Mouse (Mus musculus) MEL (cell line): Measurements from ENCODE around the gene Slc4a3. TPM values are rescaled to one million over a fixed set of nuclear protein-coding genes. Genes with fewer than 3 reads are reported as not detected.

Experiments
- DNase-seq: peaks from one replicate; pipeline ENCODE4 v3.0.0; 2011; ENCODE audit warnings: low read depth, low spot score
- H3K27ac ChIP-seq: 2 replicates; pipeline ENCODE4 v1.5.1; 2012; ENCODE audit warnings: low read depth, mild to moderate bottlenecking, control low read depth, low read length, moderate library complexity; ENCODE audit not compliant: control insufficient read depth
- H3K27me3 ChIP-seq, 2 experiments: fragments of 150-350 bp in 1 of 2; sonication (generic) in 1 of 2; 2 replicates each; pipeline ENCODE4 v1.6.1; 2012; ENCODE audit warnings: low read length in 2 of 2, mild to moderate bottlenecking in 2 of 2, improper control_type of control experiment in 1 of 2, moderate library complexity in 1 of 2; ENCODE audit not compliant: insufficient read depth in 2 of 2, control insufficient read depth in 1 of 2
- H3K36me3 ChIP-seq, 2 experiments: 2 replicates each; pipeline ENCODE4 v1.6.1; 2012 to 2014; ENCODE audit warnings: low read length in 2 of 2, improper control_type of control experiment in 1 of 2, inconsistent platforms in 1 of 2, mild to moderate bottlenecking in 1 of 2; ENCODE audit not compliant: insufficient read depth in 2 of 2, control insufficient read depth in 1 of 2
- H3K4me1 ChIP-seq, 2 experiments: fragments of 150-350 bp in 1 of 2; sonication (generic) in 1 of 2; 2 replicates each; pipeline ENCODE4 v1.6.1; 2012; ENCODE audit warnings: low read length in 2 of 2, improper control_type of control experiment in 1 of 2, mild to moderate bottlenecking in 1 of 2; ENCODE audit not compliant: insufficient read depth in 2 of 2, control insufficient read depth in 1 of 2
- H3K4me3 ChIP-seq, 2 experiments: fragments of 150-350 bp in 1 of 2; sonication (generic) in 1 of 2; 2 replicates each; pipeline ENCODE4 v1.5.1; 2012; ENCODE audit warnings: low read depth in 2 of 2, low read length in 2 of 2, mild to moderate bottlenecking in 2 of 2, moderate library complexity in 2 of 2, control low read depth in 1 of 2, improper control_type of control experiment in 1 of 2; ENCODE audit not compliant: control insufficient read depth in 1 of 2, insufficient read depth in 1 of 2
- H3K79me2 ChIP-seq: 2 replicates; pipeline ENCODE4 v1.6.1; 2012; ENCODE audit warnings: mild to moderate bottlenecking, low read length, moderate library complexity; ENCODE audit not compliant: control insufficient read depth, poor library complexity, insufficient read depth
- H3K9ac ChIP-seq: 2 replicates; pipeline ENCODE4 v1.6.1; 2012; ENCODE audit warnings: low read depth, mild to moderate bottlenecking, control low read depth, low read length, moderate library complexity; ENCODE audit not compliant: control insufficient read depth, poor library complexity, severe bottlenecking
- H3K9me3 ChIP-seq: fragments of 150-350 bp; sonication (generic); replicated peaks from 2 replicates; pipeline ENCODE4 v1.6.1; 2012; ENCODE audit warnings: mild to moderate bottlenecking, low read length, improper control_type of control experiment, moderate library complexity; ENCODE audit not compliant: insufficient read depth
- BHLHE40 ChIP-seq: IDR thresholded peaks from 2 replicates; pipeline ENCODE4 v1.6.1; 2012; ENCODE audit warnings: low read depth, mild to moderate bottlenecking, inconsistent platforms, low read length, improper control_type of control experiment, borderline replicate concordance
- CHD2 ChIP-seq: IDR thresholded peaks from 2 replicates; pipeline ENCODE4 v1.6.1; 2011; ENCODE audit warnings: low read length, improper control_type of control experiment
- GABPA ChIP-seq: IDR thresholded peaks from 2 replicates; pipeline ENCODE4 v1.6.1; 2012; ENCODE audit warnings: low read depth, mild to moderate bottlenecking, inconsistent platforms, low read length, improper control_type of control experiment, moderate library complexity
- HCFC1 ChIP-seq: IDR thresholded peaks from 2 replicates; pipeline ENCODE4 v1.6.1; 2012; ENCODE audit warnings: low read depth, mild to moderate bottlenecking, inconsistent platforms, low read length, improper control_type of control experiment, moderate library complexity
- KAT2A ChIP-seq: conservative IDR thresholded peaks from 2 replicates; pipeline ENCODE4 v1.6.1; 2012; ENCODE audit warnings: low read depth, low read length, improper control_type of control experiment, inconsistent platforms
- MAFK ChIP-seq: IDR thresholded peaks from 2 replicates; pipeline ENCODE4 v1.6.1; 2011; ENCODE audit warnings: low read depth, mild to moderate bottlenecking, low read length, improper control_type of control experiment, borderline replicate concordance
- MAX ChIP-seq: IDR thresholded peaks from 2 replicates; pipeline ENCODE4 v1.6.1; 2011; ENCODE audit warnings: low read length, improper control_type of control experiment
- MEF2A ChIP-seq: IDR thresholded peaks from 2 replicates; pipeline ENCODE4 v1.6.1; 2014; ENCODE audit warnings: low read depth, mild to moderate bottlenecking, inconsistent platforms, low read length, improper control_type of control experiment; ENCODE audit not compliant: poor library complexity, insufficient replicate concordance, severe bottlenecking; ENCODE audit errors: extremely low read depth
- MXI1 ChIP-seq: IDR thresholded peaks from 2 replicates; pipeline ENCODE4 v1.6.1; 2011; ENCODE audit warnings: mild to moderate bottlenecking, low read depth, low read length, improper control_type of control experiment
- NELFE ChIP-seq: IDR thresholded peaks from 2 replicates; pipeline ENCODE4 v1.6.1; 2011; ENCODE audit warnings: low read depth, low read length, improper control_type of control experiment
- POLR2AphosphoS5 ChIP-seq: IDR thresholded peaks from 2 replicates; pipeline ENCODE4 v1.6.1; 2012; ENCODE audit warnings: low read depth, borderline replicate concordance, mild to moderate bottlenecking, inconsistent platforms, low read length, moderate library complexity, mixed read lengths
- RAD21 ChIP-seq: IDR thresholded peaks from 2 replicates; pipeline ENCODE4 v1.6.1; 2011; ENCODE audit warnings: mild to moderate bottlenecking, low read depth, low read length, improper control_type of control experiment
- SMC3 ChIP-seq: IDR thresholded peaks from 2 replicates; pipeline ENCODE4 v1.6.1; 2011; ENCODE audit warnings: low read depth, low read length, improper control_type of control experiment
- UBTF ChIP-seq: IDR thresholded peaks from 2 replicates; pipeline ENCODE4 v1.6.1; 2012; ENCODE audit warnings: low read depth, mild to moderate bottlenecking, inconsistent platforms, low read length, improper control_type of control experiment, moderate library complexity, borderline replicate concordance; ENCODE audit not compliant: insufficient read depth
- USF1 ChIP-seq: IDR thresholded peaks from 2 replicates; pipeline ENCODE4 v1.6.1; 2014; ENCODE audit warnings: low read depth, mild to moderate bottlenecking, inconsistent platforms, low read length, improper control_type of control experiment, moderate library complexity
- USF2 ChIP-seq, 2 experiments: IDR thresholded peaks; 2 replicates each; pipeline ENCODE4 v1.6.1; 2011 to 2012; ENCODE audit warnings: improper control_type of control experiment in 2 of 2, low read length in 2 of 2, borderline replicate concordance in 1 of 2, inconsistent platforms in 1 of 2, low read depth in 1 of 2, mild to moderate bottlenecking in 1 of 2; ENCODE audit not compliant: insufficient read depth in 1 of 2
- ZC3H11A ChIP-seq: IDR thresholded peaks from 2 replicates; pipeline ENCODE4 v1.6.1; 2012; ENCODE audit warnings: low read depth, mild to moderate bottlenecking, inconsistent platforms, low read length, improper control_type of control experiment
- polyA plus RNA-seq, 2 experiments: library from polyadenylated mRNA; stranded (reverse) in 1 of 2; unstranded in 1 of 2; fragments of >175 nt in 1 of 2; fragments of >200 nt in 1 of 2; gene quantifications; 2 replicates each; pipeline versions ENCODE4 v1.2.1 to v1.2.4; 2012; ENCODE audit warnings: low replicate concordance in 2 of 2, low read depth in 1 of 2; ENCODE audit not compliant: insufficient read length in 2 of 2, insufficient read depth in 1 of 2, missing spikeins in 1 of 2
- total RNA-seq: library from RNA; depleted of rRNA; stranded (reverse); fragments of 300-350 nt; gene quantifications from 2 replicates; pipeline ENCODE4 v1.2.3, GENCODE M21; 2012

Gene Slc4a3
- total and polyA plus RNA-seq, 3 experiments: not detected

DNA sequence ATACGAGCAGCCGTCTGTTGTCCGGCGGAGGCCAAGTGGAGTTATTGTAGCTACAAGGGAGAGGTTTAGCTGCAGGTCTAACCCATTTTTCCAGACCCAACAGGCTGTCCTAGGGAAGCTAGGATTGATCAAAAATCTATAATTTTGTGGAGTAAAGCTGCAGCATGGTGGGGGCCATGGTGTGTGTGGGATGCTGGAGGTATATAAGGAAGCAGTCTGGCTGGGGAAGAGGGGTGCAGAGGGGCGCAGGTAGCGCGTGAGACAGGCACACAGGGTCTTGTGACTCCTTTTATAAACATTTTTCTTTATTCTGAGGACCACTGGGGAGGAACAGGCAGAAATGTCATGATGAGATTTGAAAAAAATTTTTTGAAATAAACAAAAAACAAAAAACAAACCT, 57.5 kb downstream of the Slc4a3 start:
- no peak for DNase-seq
- no peaks in the 10 kb centered on the region for H3K36me3 ChIP-seq
- no peak overlapping the region for H3K4me3 ChIP-seq
- H3K79me2 ChIP-seq: no peaks in the 10 kb centered on the region
- no peak overlapping the region for H3K27ac ChIP-seq
- no peaks in the 10 kb centered on the region for H3K4me1 ChIP-seq
- TF ChIP-seq MXI1: no peak
- no peak overlapping the region for H3K9ac ChIP-seq
- H3K27me3 ChIP-seq: no peaks in the 10 kb centered on the region; a peak in 1 of 4 replicates
- no peaks in the 10 kb centered on the region for H3K9me3 ChIP-seq

DNA sequence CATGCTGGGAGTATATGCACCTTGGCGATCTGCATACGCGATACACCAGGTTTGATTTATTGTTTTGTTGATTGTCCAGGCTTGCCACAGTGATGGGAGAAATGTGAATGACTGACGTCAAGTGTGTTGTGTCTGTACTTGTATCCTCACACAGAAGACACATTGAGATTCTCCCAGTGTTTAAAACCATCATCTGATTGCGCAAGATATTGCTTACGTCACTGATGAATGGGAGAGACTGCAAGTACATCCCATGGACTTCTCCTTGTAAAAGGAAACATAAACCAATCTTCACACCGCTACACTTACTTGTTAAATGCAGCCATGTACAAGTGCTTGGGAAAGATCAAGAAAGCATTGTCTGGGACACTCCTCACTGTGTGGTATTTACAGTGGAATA, 62.2 kb downstream of the Slc4a3 start:
- no peak overlapping the region for H3K4me3 ChIP-seq
- H3K27me3 ChIP-seq: no peaks in the 10 kb centered on the region; a peak in 1 of 4 replicates
- H3K27ac ChIP-seq: no peak overlapping the region
- H3K9ac ChIP-seq: no peak overlapping the region
- H3K79me2 ChIP-seq: no peaks in the 10 kb centered on the region
- H3K36me3 ChIP-seq: no peaks in the 10 kb centered on the region
- H3K4me1 ChIP-seq: no peaks in the 10 kb centered on the region
- TF ChIP-seq KAT2A: no peak
- no peak for TF ChIP-seq HCFC1
- no peak for TF ChIP-seq MEF2A
- no peak for TF ChIP-seq USF1
- no peak for TF ChIP-seq RAD21
- no peak for TF ChIP-seq POLR2AphosphoS5
- TF ChIP-seq UBTF: no peak
- no peak for TF ChIP-seq MAFK
- TF ChIP-seq BHLHE40: no peak
- TF ChIP-seq CHD2: no peak
- TF ChIP-seq, all 39 proteins: peak for 0
- DNase-seq: no peak
- H3K9me3 ChIP-seq: no peaks in the 10 kb centered on the region

DNA sequence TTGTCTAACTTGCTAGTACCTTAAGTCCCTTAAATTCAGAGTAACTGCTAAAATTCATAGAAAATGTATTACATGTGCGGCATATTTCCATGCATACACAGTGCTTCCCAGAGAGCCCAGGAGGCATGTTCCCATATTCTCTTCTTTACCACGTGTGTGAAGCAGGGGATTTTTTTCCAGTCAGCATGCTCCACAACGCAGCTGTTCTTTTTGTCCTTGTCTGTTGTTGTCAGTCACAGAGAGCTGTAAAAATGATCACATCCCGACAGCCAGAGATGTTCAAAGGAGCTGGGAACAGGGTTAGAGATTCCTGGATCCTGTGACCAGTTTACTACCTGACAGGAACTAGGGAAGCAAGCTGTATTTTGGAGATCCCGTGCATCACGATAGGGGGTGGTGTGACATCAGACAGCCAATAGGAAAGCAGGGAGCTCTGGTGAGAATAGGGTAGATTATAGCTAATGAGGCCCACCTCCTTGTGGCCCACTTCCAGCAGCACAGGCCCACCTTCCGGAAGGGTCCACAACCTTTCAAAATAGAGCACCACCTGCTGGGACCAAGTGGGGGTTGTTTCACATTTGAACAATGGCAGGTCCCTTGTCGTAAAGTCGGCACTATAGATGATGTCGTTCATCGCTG, 62.7 kb downstream of the Slc4a3 start:
- no peak for DNase-seq
- Histone ChIP-seq H3K9me3 (no peaks in the 10 kb centered on the region), H3K4me1 (no peaks in the 10 kb centered on the region), H3K27me3 (no peaks in the 10 kb centered on the region; a peak in 1 of 4 replicates), H3K4me3 (no peak overlapping the region), H3K36me3 (no peaks in the 10 kb centered on the region), H3K9ac (no peak overlapping the region), H3K79me2 (no peaks in the 10 kb centered on the region), H3K27ac (no peak overlapping the region)
- TF ChIP-seq GABPA (no peak), MAX (no peak), USF2 (IDR thresholded peaks at IDR 0.05; ENCODE audit: borderline replicate concordance in 1 of 2, insufficient read depth in 1 of 2, low read depth in 1 of 2, low read length in 2 of 2) (no peak), NELFE (no peak), ZC3H11A (no peak), KAT2A (no peak), BHLHE40 (no peak), SMC3 (no peak)
